Mouse (Mus musculus) heart, postnatal 25 days (tissue): ENCODE results near the gene Eif5. TPM values are rescaled to one million over a fixed set of nuclear protein-coding genes. Genes with fewer than 3 reads are reported as not detected.
A peak's percentile ranks its signal among the peaks of the same experiment; 100 is the strongest.

ENCODE experiments used
- DNase-seq: peaks from one replicate; pipeline ENCODE4 v3.0.0; 2022; ENCODE audit warnings: low spot score
- intact Hi-C: fragments of 180-260 bp; cut with DNase I; formaldehyde crosslinking; loops from one replicate; pipeline ENCODE4 v1.15.1; 2025
- total RNA-seq, 2 experiments: library from RNA; stranded (reverse); gene quantifications; 2 replicates each; pipeline ENCODE4 v1.2.3; 2021

Eif5 gene
- total RNA-seq, 2 experiments from 2014 or later, result 140 to 145 TPM

- intact Hi-C loops, result no loop called here
- no peak for DNase-seq
Observed at GRCm38 (mm10) chr12:111559647-111560258, 21.9 kb downstream of the Eif5 start.

- DNase-seq, result no peak
- intact Hi-C loops, result no loop called here
Observed at GRCm38 (mm10) chr12:111560286-111560685, 22.5 kb downstream of the Eif5 start.

DNA sequence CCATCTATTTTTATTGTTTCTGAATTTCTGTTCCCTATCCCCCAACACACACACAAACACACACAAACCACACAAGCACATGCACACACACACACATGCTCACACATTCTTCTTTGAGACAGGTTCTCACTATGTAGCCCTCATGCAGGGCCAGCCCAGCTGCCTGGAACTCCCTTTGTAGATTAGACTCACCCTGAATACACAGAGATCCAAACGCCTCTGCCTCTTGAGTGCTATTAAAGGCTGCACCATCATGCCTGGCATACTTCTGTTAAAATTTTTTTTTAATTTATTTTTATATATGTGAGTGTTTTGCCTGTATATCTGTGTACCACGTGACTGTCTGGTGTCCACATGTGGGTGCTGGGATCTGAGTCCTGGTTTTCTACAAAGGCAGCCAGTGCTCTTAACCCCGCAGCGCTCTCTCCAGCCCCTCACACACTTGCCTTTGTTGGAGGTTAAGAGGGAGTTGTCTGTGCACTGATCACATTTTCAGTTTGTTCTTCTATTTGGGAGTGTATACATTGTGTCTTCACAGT is 24.5 kb downstream of the Eif5 start:
- DNase-seq, result no peak
- intact Hi-C loops, result loop anchor here (2.0 kb wide), 1 partner anchor 54 kb away; no protein-coding TSS in a partner anchor

GRCm38 (mm10) chr12:111563076-111563629 is 25.3 kb downstream of the Eif5 start:
- intact Hi-C loops, result loop anchor here (2.0 kb wide), 1 partner anchor 54 kb away; no protein-coding TSS in a partner anchor
- no peak for DNase-seq

DNA sequence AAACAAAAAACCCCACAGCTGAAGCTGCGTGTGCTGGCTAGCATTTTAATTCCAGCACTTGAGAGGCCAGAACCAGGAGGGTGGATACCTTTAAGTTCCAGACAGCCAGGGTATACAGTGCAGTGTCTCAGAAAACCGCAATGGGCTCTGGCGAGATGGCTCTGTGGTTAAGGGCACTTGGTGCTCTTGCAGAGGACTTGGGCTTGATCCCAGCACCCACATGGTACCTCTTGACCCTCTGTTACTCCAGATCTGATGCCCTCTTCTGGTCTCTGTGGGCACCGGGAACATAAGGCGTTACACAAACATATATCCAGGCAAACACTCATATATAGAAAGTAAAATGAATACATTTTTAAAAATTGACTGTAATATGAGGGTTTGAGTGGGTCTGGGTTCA is 27.5 kb downstream of the Eif5 start:
- intact Hi-C loops, result no loop called here
- no peak for DNase-seq

DNA sequence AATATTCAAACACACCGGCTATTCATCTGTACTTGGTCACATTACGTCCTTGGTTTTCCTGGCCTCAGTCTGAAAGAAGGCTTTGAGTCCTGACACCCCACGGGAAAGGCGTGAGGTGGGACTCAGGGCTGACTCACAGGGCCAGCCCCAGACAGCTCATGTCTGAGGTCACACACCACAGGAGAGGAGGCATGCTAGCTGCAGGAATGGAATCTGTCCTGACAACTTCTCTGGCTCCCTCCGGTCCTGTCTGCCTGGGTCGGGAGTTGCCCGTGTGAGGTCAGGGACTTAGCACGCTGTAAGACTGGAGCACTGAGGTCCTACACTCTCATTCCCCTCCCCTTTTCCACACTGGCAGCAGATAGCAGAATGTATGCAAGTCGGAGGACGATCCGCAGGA is 31.0 kb downstream of the Eif5 start:
- intact Hi-C loops, result no loop called here
- DNase-seq, result no peak

GRCm38 (mm10) chr12:111572406-111572805 is 34.6 kb downstream of the Eif5 start:
- intact Hi-C loops, result loop anchor here (5.0 kb wide), 1 partner anchor 35 kb away; the partner anchor contains the start of gene Eif5
- no peak for DNase-seq

- intact Hi-C loops, result loop anchor here (5.0 kb wide), 1 partner anchor 36 kb away; the partner anchor contains the start of gene Eif5
- no peak for DNase-seq
Observed at GRCm38 (mm10) chr12:111573315-111573714, 35.5 kb downstream of the Eif5 start.

DNA sequence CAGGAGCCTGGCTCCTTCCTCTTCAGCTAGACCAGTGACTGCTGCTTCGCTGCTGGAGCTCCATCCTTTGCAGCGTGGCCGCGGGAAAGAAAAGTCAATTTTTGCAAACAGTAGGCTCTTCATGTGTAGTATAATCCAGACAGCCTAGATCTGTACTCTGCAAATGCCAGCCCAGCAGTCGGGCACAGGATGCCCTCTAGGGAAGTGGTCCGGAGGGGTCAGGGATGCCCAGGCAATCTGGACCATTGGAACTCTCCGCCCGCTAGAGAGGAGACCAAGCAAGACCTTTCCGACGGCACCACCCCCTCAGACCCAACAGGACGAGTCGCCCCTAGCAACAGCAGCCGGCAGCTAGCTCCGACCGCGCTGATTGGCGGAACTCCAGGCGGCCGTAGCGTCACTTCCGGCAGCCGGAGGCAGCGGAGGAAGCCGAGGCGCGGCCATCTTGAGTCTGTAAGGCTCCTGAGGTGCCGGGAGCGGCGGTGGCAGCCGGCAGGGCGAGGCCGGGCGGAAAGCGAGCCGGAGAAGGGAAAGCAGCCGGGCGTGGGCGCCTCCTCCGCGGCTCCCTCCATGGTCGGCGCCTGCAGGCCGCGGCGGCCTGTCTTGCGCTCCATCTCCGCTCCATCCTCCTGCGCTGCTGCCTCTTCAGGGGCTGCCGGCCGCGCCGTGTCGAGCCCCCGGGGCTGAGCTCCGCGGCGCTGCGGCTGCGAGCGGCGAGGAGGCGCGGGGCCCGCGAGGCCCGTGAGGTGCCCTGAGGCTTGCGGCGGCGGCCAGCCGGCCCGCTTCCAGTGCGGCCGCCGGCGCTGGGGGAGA is 36.5 kb downstream of the Eif5 start, which contains the start of gene Mark3:
TSS of gene Mark3 (plus strand) at position 450 of the 813 bp plus-strand sequence.
- DNase-seq, result peak; percentile 94
- intact Hi-C loops, result loop anchor here (5.0 kb wide), 1 partner anchor 37 kb away; the partner anchor contains the start of gene Eif5

DNA sequence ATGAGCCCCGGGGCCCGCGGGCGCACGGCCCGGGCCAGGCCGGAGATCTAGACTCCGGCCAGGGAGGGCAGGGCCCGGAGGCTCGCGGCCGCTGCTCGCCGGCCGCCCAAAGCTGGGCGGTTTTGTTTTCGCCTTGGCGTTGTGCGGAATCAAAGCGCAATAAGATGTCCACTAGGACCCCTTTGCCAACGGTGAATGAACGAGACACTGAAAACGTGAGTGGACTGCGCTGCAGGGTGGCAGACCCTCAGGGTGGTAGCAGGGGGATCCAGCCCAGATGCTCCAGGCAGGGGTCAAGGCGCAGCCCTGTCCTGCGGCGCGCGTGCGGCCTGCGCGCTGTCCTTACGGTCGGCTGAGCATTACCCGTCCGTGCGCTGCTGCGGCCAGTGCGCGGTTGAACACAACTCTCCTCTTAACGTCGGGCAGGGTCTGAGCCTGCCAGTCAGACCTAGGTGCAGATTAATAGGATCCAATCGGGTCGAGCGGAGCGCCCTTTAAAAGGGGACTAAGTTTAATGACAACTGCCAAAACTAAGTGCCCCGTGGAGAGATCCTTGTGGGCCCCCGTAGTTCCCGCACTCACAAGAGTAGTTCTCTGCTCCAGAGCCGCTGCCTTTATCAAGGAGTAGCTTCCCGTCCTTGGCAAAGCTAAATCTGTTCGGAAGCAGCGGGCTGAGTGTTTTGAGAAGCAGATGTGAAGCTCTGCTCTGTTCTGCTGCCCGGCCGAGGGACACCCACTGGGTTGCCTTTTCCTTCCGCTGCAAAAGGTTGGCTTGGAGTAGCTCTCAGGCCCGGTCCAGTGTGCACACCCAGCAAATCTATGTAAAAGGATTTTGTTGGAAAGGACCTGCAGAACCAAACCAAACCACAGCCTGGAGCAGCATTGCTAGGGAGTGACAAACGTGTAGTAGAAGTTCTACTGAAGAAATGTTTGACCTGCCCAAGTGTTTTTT is 37.3 kb downstream of the Eif5 start:
- intact Hi-C loops, result loop anchor here (5.0 kb wide), 1 partner anchor 38 kb away; the partner anchor contains the start of gene Eif5
- no peak for DNase-seq

GRCm38 (mm10) chr12:111583058-111583457 is 45.2 kb downstream of the Eif5 start:
- DNase-seq, result no peak
- intact Hi-C loops, result no loop called here

- DNase-seq, result no peak
- intact Hi-C loops, result no loop called here
Observed at GRCm38 (mm10) chr12:111584401-111584800, 46.6 kb downstream of the Eif5 start.

DNA sequence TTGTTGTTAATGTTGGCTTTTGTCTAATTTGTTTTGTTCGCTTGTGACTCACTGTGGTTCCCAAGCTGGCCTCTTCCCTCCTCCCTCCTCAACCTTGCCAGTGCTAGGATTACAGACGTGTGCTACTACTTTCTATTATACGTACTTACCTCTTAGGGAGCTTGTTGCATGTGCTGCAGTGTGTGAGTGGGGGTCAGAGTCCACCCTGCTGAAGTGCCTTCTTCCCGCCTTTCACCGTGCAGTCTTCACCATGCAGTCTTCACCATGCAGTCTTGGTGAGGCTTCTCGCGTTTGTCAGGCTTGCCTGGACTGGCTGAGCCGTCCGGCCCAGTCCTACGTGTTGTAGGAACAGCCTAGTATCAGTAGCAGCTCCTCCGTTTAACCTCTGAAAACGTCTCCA is 49.4 kb downstream of the Eif5 start:
- no peak for DNase-seq
- intact Hi-C loops, result no loop called here

DNA sequence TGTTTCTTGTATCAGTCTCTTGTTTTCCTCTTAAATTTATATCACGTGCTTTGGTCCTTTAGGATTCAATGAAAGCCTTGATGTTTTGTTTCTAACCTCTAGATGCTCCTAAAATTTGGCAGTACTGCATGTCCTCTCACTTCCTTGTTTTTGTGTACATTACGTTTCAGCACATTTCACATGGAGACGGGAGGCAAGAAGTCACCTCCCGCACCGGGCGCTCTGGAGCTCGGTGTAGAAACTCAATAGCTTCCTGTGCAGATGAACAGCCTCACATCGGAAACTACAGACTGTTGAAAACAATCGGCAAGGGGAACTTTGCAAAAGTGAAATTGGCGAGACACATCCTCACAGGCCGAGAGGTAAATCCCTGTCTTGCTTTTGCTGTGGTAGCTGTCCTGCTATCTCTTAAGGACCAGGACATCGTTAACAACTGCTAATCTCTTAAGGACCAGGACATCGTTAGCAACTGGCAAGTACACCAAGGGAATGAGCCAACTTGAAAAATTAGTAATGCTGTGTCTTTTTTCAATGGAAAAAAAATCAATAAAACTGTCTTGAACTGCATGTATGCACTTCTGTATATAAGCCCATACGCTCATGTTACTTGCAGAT is 54.7 kb downstream of the Eif5 start:
- intact Hi-C loops, result no loop called here
- DNase-seq, result peak; percentile 3

- DNase-seq, result no peak
- intact Hi-C loops, result no loop called here
Observed at GRCm38 (mm10) chr12:111593775-111594174, 56.0 kb downstream of the Eif5 start.
